Mouse (Mus musculus) bone marrow, adult 2 months (tissue): ENCODE measurements around the gene Srrm1.

Source experiments
- CTCF ChIP-seq: fragments of 200-500 bp; IDR thresholded peaks from 2 replicates; pipeline ENCODE4 v1.5.1; 2011; ENCODE audit warnings: low read length, control low read depth; ENCODE audit not compliant: control insufficient read depth, insufficient read depth
- POLR2A ChIP-seq: fragments of 200-500 bp; IDR thresholded peaks from 2 replicates; pipeline ENCODE4 v1.6.1; 2011; ENCODE audit warnings: low read depth, mild to moderate bottlenecking, control low read depth, low read length, borderline replicate concordance; ENCODE audit not compliant: control insufficient read depth

- TF ChIP-seq CTCF (no peak), POLR2A (no peak)
These were observed 76.3 kb downstream of the Srrm1 start for GRCm38 (mm10) chr4:135276681-135277379.
